Mouse (Mus musculus): ENCODE results near the gene Nutf2. TPM values are rescaled to one million over a fixed set of nuclear protein-coding genes. Genes with fewer than 3 reads are reported as not detected.
A peak's percentile ranks its signal among the peaks of the same experiment; 100 is the strongest.

Nutf2 gene
- polyA plus RNA-seq, 1 experiment from 2014 or later = 176 TPM

DNA sequence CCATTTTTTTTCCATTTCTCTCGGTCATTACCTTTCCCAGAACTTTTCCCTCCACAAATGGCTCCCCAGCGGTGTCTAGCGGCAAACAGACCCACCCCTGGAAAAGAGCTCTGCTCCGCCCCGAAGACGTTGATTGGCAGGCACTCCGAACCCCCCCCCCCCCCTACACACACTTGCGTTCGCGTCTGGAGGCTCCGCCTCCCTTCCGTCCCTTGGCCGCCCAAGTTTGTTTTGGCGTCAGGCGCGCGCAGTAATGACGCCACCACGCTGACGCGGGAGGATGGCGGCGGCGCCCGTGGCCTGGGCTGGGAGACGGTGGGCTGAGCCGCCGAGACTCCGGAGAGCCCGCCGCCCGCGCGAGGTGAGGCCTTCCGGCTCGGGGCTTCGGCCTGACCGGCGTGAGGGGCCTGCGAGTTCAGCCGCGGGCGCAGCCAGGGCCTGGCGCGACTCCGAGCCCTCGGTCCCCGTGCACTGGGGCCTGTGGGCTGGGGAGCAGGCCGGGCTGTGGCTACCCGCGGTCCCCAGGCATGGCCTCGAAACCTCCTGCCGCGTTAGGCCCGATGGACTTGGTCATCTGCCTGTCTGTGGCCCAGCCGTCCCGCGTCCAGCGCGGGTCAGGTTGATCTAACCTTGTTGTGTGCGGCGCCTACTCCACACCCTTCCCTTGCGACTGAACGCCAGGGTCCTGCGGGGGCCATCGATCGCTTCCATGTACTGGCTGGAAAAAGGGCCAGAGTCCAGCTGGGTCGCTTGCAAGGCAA lies 40.0 kb downstream of the Nutf2 start, which contains the start of gene Pskh1:
Gene Pskh1 (plus strand): TSS at position 262 of the 761 bp plus-strand sequence.
- WGBS = 0% methylated on average over 68 of the region's 68 CpGs
- Histone ChIP-seq H3K4me3 (replicated peaks; ENCODE audit: low read length) (peak within 1 kb of the TSS; percentile 95), H3K36me3 (ENCODE audit: control insufficient read depth, insufficient read depth) (no peaks in the 10 kb centered on the region), H3K27me3 (replicated peaks; ENCODE audit: control insufficient read depth, insufficient read depth, low read length) (no peaks in the 10 kb centered on the region), H3K4me1 (replicated peaks; ENCODE audit: control insufficient read depth, insufficient read depth, low read length) (peaks cover 9% of the 10 kb centered on the region), H3K9ac (replicated peaks; ENCODE audit: low read depth, low read length) (peak within 1 kb of the TSS; percentile 99), H3K4me2 (ENCODE audit: low read length) (peak within 1 kb of the TSS; percentile 92), H3K27ac (ENCODE audit: low read length) (peak within 1 kb of the TSS; percentile 75), H3K9me3 (ENCODE audit: control insufficient read depth, low read length) (no peaks in the 10 kb centered on the region)
- peak; percentile 95 for ATAC-seq

DNA sequence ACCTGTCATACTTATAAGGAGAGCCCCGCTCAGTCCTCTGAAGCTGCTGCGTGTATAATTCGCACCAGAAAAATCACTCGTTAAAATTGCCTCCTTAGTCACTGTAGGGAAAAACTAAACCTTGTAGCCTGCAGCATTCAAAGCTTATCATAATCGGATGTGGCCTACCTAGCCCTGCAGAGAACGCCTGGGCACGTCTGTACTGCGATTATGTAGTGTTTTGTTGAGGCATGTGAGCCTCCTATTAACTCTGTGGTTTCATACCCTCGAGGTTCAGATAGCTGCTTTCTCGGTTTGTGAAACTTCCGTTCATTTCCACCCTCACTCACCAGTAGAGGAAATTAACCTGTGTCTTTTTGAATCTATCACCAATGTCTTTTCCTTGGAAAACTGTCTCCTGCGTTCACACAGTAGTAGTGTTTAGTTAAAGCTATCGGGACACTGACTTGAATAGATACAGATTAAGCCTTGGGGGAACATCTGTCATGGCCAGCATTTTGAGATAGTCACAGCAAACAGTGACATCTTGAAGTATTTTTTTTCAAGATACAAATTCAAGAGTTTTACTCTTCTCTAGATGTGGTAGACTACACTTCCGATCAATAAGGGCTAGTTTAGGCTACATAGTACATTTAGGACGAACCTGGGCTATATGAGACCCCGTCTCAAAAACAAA lies 40.7 kb downstream of the Nutf2 start:
- Histone ChIP-seq H3K36me3 (ENCODE audit: control insufficient read depth, insufficient read depth) (no peaks in the 10 kb centered on the region), H3K4me2 (ENCODE audit: low read length) (peak overlapping the region; percentile 92), H3K4me1 (replicated peaks; ENCODE audit: control insufficient read depth, insufficient read depth, low read length) (peaks cover 9% of the 10 kb centered on the region), H3K9ac (replicated peaks; ENCODE audit: low read depth, low read length) (peak overlapping the region; percentile 99), H3K27ac (ENCODE audit: low read length) (peak overlapping the region; percentile 75), H3K27me3 (replicated peaks; ENCODE audit: control insufficient read depth, insufficient read depth, low read length) (no peaks in the 10 kb centered on the region), H3K9me3 (ENCODE audit: control insufficient read depth, low read length) (no peaks in the 10 kb centered on the region), H3K4me3 (replicated peaks; ENCODE audit: low read length) (peak overlapping the region; percentile 95)
- WGBS = 39% methylated on average over 16 of the region's 16 CpGs
- no peak for ATAC-seq

DNA sequence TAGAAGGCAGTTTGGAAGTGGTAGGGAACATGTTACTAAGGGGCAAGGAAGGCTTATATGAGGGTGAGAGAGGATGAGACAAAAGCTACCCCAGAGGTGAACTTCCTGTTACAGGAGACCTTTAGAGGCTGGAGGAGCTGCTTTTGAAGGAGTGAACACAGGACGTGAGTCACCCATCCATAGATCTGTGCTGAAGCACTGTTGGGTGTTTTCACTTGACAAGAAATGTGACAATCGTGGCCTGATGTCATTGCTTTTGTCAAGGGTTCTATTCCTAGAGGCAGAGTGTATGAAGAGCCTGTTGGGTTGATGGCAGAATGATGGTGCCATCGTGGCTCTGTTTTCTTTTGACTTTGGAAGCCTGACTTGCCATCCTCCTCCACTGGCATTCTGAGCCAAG lies 59.0 kb downstream of the Nutf2 start:
- peaks cover 3% of the 10 kb centered on the region; the same call in 1 of the 2 replicates for H3K36me3 ChIP-seq (ENCODE audit: control insufficient read depth, insufficient read depth)
- H3K9me3 ChIP-seq (ENCODE audit: control insufficient read depth, low read length) = no peaks in the 10 kb centered on the region
- no peak for ATAC-seq
- no peaks in the 10 kb centered on the region for H3K4me1 ChIP-seq (replicated peaks; ENCODE audit: control insufficient read depth, insufficient read depth, low read length)
- WGBS = 90% methylated on average over 3 of the region's 3 CpGs
- H3K4me2 ChIP-seq (ENCODE audit: low read length) = no peak overlapping the region
- H3K4me3 ChIP-seq (replicated peaks; ENCODE audit: low read length) = no peak overlapping the region
- no peak overlapping the region for H3K27ac ChIP-seq (ENCODE audit: low read length)
- H3K9ac ChIP-seq (replicated peaks; ENCODE audit: low read depth, low read length) = no peak overlapping the region
- H3K27me3 ChIP-seq (replicated peaks; ENCODE audit: control insufficient read depth, insufficient read depth, low read length) = no peaks in the 10 kb centered on the region

DNA sequence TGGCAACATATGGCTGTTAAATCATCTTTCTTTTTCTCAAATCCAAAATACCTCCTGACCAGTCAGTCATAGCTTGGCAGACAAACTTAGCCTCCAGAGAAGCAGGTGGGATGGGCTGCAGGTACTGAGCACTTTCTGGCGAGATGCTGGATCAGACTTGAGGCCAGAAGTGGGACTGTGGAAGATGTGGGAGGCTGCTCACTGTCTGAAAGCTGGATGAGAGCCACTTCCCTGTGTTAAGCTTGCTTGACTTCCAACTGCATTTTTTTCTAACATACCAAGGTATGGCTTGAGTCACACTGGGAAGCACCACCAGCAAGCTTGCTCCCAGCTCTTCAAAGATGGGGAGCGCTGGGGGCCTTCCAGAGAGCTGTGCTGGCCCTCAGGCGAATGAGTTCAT lies 64.7 kb downstream of the Nutf2 start:
- no peak for ATAC-seq
- WGBS = 72% methylated on average over 3 of the region's 3 CpGs
- Histone ChIP-seq H3K9ac (replicated peaks; ENCODE audit: low read depth, low read length) (no peak overlapping the region), H3K4me3 (replicated peaks; ENCODE audit: low read length) (no peak overlapping the region), H3K27me3 (replicated peaks; ENCODE audit: control insufficient read depth, insufficient read depth, low read length) (no peaks in the 10 kb centered on the region), H3K4me2 (ENCODE audit: low read length) (no peak overlapping the region), H3K27ac (ENCODE audit: low read length) (no peak overlapping the region), H3K36me3 (ENCODE audit: control insufficient read depth, insufficient read depth) (no peaks in the 10 kb centered on the region; the same call in 1 of the 2 replicates), H3K4me1 (replicated peaks; ENCODE audit: control insufficient read depth, insufficient read depth, low read length) (no peaks in the 10 kb centered on the region), H3K9me3 (ENCODE audit: control insufficient read depth, low read length) (no peaks in the 10 kb centered on the region)

Other genes starting within 250 kb of the Nutf2 start
- gene Ctcf, start 224.0 kb upstream of the Nutf2 start, polyA plus RNA-seq (2015; fragmentation: Nextera tagmentation; extraction: Ambion mirVana) = 137 and 143 TPM in 2 replicates
- 0.67 and 0.91 TPM in 2 replicates for gene Agrp, start 223.2 kb upstream of the Nutf2 start, polyA plus RNA-seq (2015; fragmentation: Nextera tagmentation; extraction: Ambion mirVana)
- 9.5 and 12.7 TPM in 2 replicates for gene Carmil2, start 174.3 kb upstream of the Nutf2 start, polyA plus RNA-seq (2015; fragmentation: Nextera tagmentation; extraction: Ambion mirVana)
- 105 and 106 TPM in 2 replicates for gene Acd, start 159.5 kb upstream of the Nutf2 start, polyA plus RNA-seq (2015; fragmentation: Nextera tagmentation; extraction: Ambion mirVana)
- gene Pard6a, start 159.4 kb upstream of the Nutf2 start, polyA plus RNA-seq (2015; fragmentation: Nextera tagmentation; extraction: Ambion mirVana) = 45.4 and 50.0 TPM in 2 replicates
- gene 4933405L10Rik, start 152.9 kb upstream of the Nutf2 start, polyA plus RNA-seq (2015; fragmentation: Nextera tagmentation; extraction: Ambion mirVana) = 0.22 and 0.32 TPM in 2 replicates
- 16.3 and 19.6 TPM in 2 replicates for gene Enkd1, start 152.4 kb upstream of the Nutf2 start, polyA plus RNA-seq (2015; fragmentation: Nextera tagmentation; extraction: Ambion mirVana)
- gene Gfod2, start 101.9 kb upstream of the Nutf2 start, polyA plus RNA-seq (2015; fragmentation: Nextera tagmentation; extraction: Ambion mirVana) = 74.2 and 83.3 TPM in 2 replicates
- 11.3 and 13.1 TPM in 2 replicates for gene Ranbp10, start 33.2 kb upstream of the Nutf2 start, polyA plus RNA-seq (2015; fragmentation: Nextera tagmentation; extraction: Ambion mirVana)
- 0.67 and 0.93 TPM in 2 replicates for gene Tsnaxip1, start 32.8 kb upstream of the Nutf2 start, polyA plus RNA-seq (2015; fragmentation: Nextera tagmentation; extraction: Ambion mirVana)
- gene Cenpt, start 7.3 kb upstream of the Nutf2 start, polyA plus RNA-seq (2015; fragmentation: Nextera tagmentation; extraction: Ambion mirVana) = 66.0 and 69.8 TPM in 2 replicates
- 63.8 and 69.2 TPM in 2 replicates for gene Thap11, start 5.4 kb upstream of the Nutf2 start, polyA plus RNA-seq (2015; fragmentation: Nextera tagmentation; extraction: Ambion mirVana)
- 59.8 and 65.1 TPM in 2 replicates for gene Edc4, start 20.3 kb downstream of the Nutf2 start, polyA plus RNA-seq (2015; fragmentation: Nextera tagmentation; extraction: Ambion mirVana)
- gene Nrn1l, start 33.0 kb downstream of the Nutf2 start, polyA plus RNA-seq (2015; fragmentation: Nextera tagmentation; extraction: Ambion mirVana) = 0.51 and 0.73 TPM in 2 replicates
- 10.5 and 10.7 TPM in 2 replicates for gene Pskh1, start 39.9 kb downstream of the Nutf2 start, polyA plus RNA-seq (2015; fragmentation: Nextera tagmentation; extraction: Ambion mirVana)
- 1.9 and 2.6 TPM in 2 replicates for gene Ctrl, start 73.3 kb downstream of the Nutf2 start, polyA plus RNA-seq (2015; fragmentation: Nextera tagmentation; extraction: Ambion mirVana)
- 30.5 and 44.8 TPM in 2 replicates for gene Psmb10, start 77.9 kb downstream of the Nutf2 start, polyA plus RNA-seq (2015; fragmentation: Nextera tagmentation; extraction: Ambion mirVana)
- gene Lcat, start 82.8 kb downstream of the Nutf2 start, polyA plus RNA-seq (2015; fragmentation: Nextera tagmentation; extraction: Ambion mirVana) = 0.67 and 0.84 TPM in 2 replicates
- gene Slc12a4, start 105.5 kb downstream of the Nutf2 start, polyA plus RNA-seq (2015; fragmentation: Nextera tagmentation; extraction: Ambion mirVana) = 12.5 and 13.9 TPM in 2 replicates
- gene Dpep3, start 118.8 kb downstream of the Nutf2 start, polyA plus RNA-seq (2015; fragmentation: Nextera tagmentation; extraction: Ambion mirVana) = not detected in 2 replicates
- 22.3 and 25.8 TPM in 2 replicates for gene Dus2, start 130.8 kb downstream of the Nutf2 start, polyA plus RNA-seq (2015; fragmentation: Nextera tagmentation; extraction: Ambion mirVana)
- gene Dpep2nb, start 145.4 kb downstream of the Nutf2 start, polyA plus RNA-seq (2015; fragmentation: Nextera tagmentation; extraction: Ambion mirVana) = not detected in 2 replicates
- gene Ddx28, start 151.3 kb downstream of the Nutf2 start, polyA plus RNA-seq (2015; fragmentation: Nextera tagmentation; extraction: Ambion mirVana) = 20.3 and 22.8 TPM in 2 replicates
- 3.2 and 5.3 TPM in 2 replicates for gene Nfatc3, start 198.3 kb downstream of the Nutf2 start, polyA plus RNA-seq (2015; fragmentation: Nextera tagmentation; extraction: Ambion mirVana)

Data from forebrain, embryonic 16.5 days (tissue).